Mouse (Mus musculus): ENCODE measurements around the gene Gpa33. TPM values are rescaled to one million over a fixed set of nuclear protein-coding genes. Genes with fewer than 3 reads are reported as not detected.

Gene Gpa33
- not detected in 2 replicates for polyA plus RNA-seq (2015; fragmentation: Nextera tagmentation; extraction: Ambion mirVana)

DNA sequence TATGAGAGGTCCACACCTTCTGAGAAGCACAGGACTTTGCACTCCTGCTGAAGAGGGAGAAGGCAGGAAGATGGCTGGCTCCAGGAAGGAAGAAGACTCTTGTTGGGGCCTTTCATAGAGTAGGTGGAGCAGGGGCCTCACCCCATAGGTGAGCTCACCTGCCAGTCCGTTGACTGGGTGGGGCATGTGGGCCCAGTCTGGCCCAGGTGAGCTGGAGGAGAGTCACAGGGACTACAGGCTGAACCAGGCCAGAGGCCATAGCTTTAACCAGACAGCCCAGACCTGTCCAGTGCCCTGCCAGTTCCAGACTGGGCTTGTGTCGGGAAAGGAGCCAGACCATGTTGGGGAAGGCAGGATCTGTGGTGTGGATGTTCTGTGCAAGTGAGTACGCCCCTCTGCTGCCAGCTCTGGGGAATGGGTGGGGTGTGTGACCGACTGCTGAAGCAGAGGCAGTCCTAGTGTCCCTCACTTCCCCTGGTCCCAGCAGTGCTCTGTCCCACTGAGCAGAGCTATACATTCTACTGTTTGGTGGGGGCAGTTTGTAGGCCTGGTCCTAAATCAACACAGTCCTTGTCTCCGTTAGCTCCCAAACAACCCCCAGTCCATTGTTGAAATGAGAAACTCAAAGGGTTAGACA, at the start of gene Gpa33:
Gene Gpa33, plus strand, starts transcription at position 15 of the 637 bp plus-strand sequence.
- no peak within 1 kb of the TSS for H3K4me3 ChIP-seq (ENCODE audit: low read length)
- no peaks in the 10 kb centered on the region for H3K36me3 ChIP-seq (ENCODE audit: control insufficient read depth, insufficient read depth, low read length)
- no peaks in the 10 kb centered on the region for H3K4me1 ChIP-seq (ENCODE audit: control insufficient read depth, insufficient read depth, low read depth, low read length)
- no peaks in the 10 kb centered on the region for H3K9me3 ChIP-seq (ENCODE audit: control insufficient read depth, low read length)
- 86% methylated on average over 5 of the region's 5 CpGs for WGBS
- H3K9ac ChIP-seq (ENCODE audit: low read depth, low read length) = no peak within 1 kb of the TSS
- H3K27ac ChIP-seq (ENCODE audit: low read depth, low read length) = no peak within 1 kb of the TSS
- H3K27me3 ChIP-seq (replicated peaks; ENCODE audit: control insufficient read depth, insufficient read depth, low read length) = no peaks in the 10 kb centered on the region
- ATAC-seq = no peak
- H3K4me2 ChIP-seq (ENCODE audit: low read length) = no peak within 1 kb of the TSS

DNA sequence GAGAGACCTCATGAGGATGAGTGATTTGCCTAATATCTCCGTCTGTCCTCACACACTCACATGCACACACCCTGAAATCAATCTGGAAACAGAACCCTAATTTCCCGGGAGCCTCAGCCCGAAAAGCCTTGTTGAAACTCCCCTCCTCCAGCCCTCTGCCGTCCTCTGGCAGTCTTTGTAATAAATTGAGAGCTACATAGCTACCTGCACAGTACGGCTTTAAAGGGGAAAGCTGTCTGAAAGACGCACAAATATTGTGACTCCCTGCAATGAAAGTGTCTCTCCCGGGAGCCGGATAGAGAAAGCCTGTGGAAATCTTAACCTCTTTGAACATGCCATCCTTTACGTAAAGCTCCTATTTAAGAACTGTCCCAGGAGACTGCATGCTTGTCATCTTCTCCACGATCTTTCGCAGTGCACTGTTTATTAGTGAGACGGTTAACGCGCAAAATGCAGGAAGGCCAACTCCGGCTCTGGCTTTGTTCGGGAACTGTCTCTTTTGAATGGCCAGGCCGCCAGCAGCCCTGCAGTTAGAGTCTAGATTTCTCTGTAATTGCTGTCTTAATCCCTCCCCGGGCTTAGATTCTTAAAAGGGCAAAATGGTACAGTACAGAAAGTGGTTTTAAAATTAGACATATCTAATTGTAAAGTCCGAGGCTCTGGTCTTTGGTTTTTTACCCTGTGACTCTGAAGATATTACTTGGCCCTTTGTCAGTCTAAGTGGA, 41.4 kb upstream of the Gpa33 start:
- H3K36me3 ChIP-seq (ENCODE audit: control insufficient read depth, insufficient read depth, low read length) = no peaks in the 10 kb centered on the region
- 0 out of 2 replicates have a peak, but pooled peaks have one; percentile 27 for ATAC-seq
- no peaks in the 10 kb centered on the region for H3K27me3 ChIP-seq (replicated peaks; ENCODE audit: control insufficient read depth, insufficient read depth, low read length)
- 42% methylated on average over 19 of the region's 19 CpGs for WGBS
- H3K27ac ChIP-seq (ENCODE audit: low read depth, low read length) = no peak overlapping the region
- no peaks in the 10 kb centered on the region for H3K9me3 ChIP-seq (ENCODE audit: control insufficient read depth, low read length)
- H3K9ac ChIP-seq (ENCODE audit: low read depth, low read length) = no peak overlapping the region
- H3K4me3 ChIP-seq (ENCODE audit: low read length) = no peak overlapping the region
- H3K4me1 ChIP-seq (ENCODE audit: control insufficient read depth, insufficient read depth, low read depth, low read length) = no peaks in the 10 kb centered on the region
- H3K4me2 ChIP-seq (ENCODE audit: low read length) = no peak overlapping the region

DNA sequence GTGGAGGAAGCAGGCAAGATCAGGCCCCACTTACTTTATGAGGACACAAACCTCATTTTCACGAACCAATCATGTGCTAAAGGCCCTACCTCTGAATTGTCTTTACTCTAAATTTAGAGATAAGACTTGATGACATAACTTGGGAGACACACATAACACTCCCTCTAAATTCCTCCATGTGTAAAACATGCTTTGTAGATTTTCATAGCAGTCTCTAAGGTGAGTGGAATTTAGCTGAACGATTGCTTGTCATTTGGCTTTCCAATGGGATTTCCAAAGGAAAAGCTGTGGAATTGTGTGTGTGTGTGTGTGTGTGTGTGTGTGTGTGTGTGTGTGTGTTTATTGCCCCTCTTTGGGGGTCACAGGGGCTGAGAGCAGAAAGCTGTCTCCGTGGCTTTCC, 40.7 kb upstream of the Gpa33 start:
- no peaks in the 10 kb centered on the region for H3K9me3 ChIP-seq (ENCODE audit: control insufficient read depth, low read length)
- 75% methylated on average over 3 of the region's 3 CpGs for WGBS
- no peak overlapping the region for H3K27ac ChIP-seq (ENCODE audit: low read depth, low read length)

DNA sequence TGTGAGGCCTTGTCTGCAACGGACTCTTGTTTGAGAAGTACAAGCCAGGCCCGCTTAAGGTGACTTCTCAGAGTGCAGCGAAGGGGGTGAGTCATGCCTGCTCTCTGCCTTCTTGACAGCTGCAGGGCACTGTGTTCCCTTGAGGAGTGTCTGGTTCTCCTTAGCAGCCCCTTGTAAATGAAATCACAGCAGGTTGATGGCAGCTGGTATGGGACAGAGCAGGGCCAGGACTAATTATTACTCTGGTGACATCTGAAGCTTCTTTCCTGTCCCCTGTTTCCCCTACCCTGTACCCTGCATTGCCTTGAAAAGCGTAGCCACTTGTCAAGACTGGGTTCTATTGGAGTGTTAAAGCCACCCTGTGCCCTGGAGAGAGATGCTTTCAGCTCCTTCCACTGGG, 40.3 kb upstream of the Gpa33 start:
- Histone ChIP-seq H3K4me3 (ENCODE audit: low read length) (no peak overlapping the region), H3K4me1 (ENCODE audit: control insufficient read depth, insufficient read depth, low read depth, low read length) (no peaks in the 10 kb centered on the region), H3K4me2 (ENCODE audit: low read length) (no peak overlapping the region), H3K9me3 (ENCODE audit: control insufficient read depth, low read length) (no peaks in the 10 kb centered on the region), H3K27ac (ENCODE audit: low read depth, low read length) (no peak overlapping the region), H3K9ac (ENCODE audit: low read depth, low read length) (no peak overlapping the region), H3K27me3 (replicated peaks; ENCODE audit: control insufficient read depth, insufficient read depth, low read length) (no peaks in the 10 kb centered on the region), H3K36me3 (ENCODE audit: control insufficient read depth, insufficient read depth, low read length) (no peaks in the 10 kb centered on the region)
- 49% methylated on average over 4 of the region's 4 CpGs for WGBS
- ATAC-seq = peak; percentile 58; the same call in 1 of the 2 replicates

More for the DNA sequence above, 40.7 kb upstream of the Gpa33 start:
- no peak overlapping the region for H3K9ac ChIP-seq (ENCODE audit: low read depth, low read length)
- H3K36me3 ChIP-seq (ENCODE audit: control insufficient read depth, insufficient read depth, low read length) = no peaks in the 10 kb centered on the region
- H3K27me3 ChIP-seq (replicated peaks; ENCODE audit: control insufficient read depth, insufficient read depth, low read length) = no peaks in the 10 kb centered on the region
- no peak overlapping the region for H3K4me3 ChIP-seq (ENCODE audit: low read length)
- ATAC-seq = no peak
- no peak overlapping the region for H3K4me2 ChIP-seq (ENCODE audit: low read length)
- H3K4me1 ChIP-seq (ENCODE audit: control insufficient read depth, insufficient read depth, low read depth, low read length) = no peaks in the 10 kb centered on the region

- H3K4me3 ChIP-seq (ENCODE audit: low read length) = no peak overlapping the region
- ATAC-seq = no peak
- no peaks in the 10 kb centered on the region for H3K36me3 ChIP-seq (ENCODE audit: control insufficient read depth, insufficient read depth, low read length)
- H3K9ac ChIP-seq (ENCODE audit: low read depth, low read length) = no peak overlapping the region
- no peaks in the 10 kb centered on the region for H3K4me1 ChIP-seq (ENCODE audit: control insufficient read depth, insufficient read depth, low read depth, low read length)
- WGBS = 94% methylated on average over 2 of the region's 2 CpGs
- H3K27me3 ChIP-seq (replicated peaks; ENCODE audit: control insufficient read depth, insufficient read depth, low read length) = no peaks in the 10 kb centered on the region
- no peak overlapping the region for H3K27ac ChIP-seq (ENCODE audit: low read depth, low read length)
- no peak overlapping the region for H3K4me2 ChIP-seq (ENCODE audit: low read length)
- H3K9me3 ChIP-seq (ENCODE audit: control insufficient read depth, low read length) = no peaks in the 10 kb centered on the region
These were observed 39.7 kb upstream of the Gpa33 start for GRCm38 (mm10) chr1:166090306-166090705.

DNA sequence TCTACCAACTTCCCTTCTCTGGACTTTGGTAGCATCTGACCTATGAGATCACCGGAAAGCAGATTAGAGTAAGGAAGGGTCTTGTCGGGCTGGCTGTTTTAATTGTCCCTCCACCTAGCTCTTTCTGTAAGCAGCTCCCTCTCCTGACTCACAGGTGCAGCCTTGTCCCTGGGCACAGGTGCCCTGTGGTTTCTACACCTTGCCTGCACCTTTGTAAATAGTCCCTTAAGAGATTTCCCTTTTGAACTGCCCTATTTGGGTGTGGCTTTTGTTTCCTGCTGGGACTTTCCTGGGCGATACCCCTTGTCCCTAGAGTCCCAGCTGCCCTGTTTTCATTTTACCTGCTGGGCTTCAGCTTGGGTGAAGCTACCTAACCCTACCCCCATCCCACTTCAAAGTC, 35.6 kb upstream of the Gpa33 start:
- H3K27me3 ChIP-seq (replicated peaks; ENCODE audit: control insufficient read depth, insufficient read depth, low read length) = no peaks in the 10 kb centered on the region
- 89% methylated on average over 3 of the region's 3 CpGs for WGBS

DNA sequence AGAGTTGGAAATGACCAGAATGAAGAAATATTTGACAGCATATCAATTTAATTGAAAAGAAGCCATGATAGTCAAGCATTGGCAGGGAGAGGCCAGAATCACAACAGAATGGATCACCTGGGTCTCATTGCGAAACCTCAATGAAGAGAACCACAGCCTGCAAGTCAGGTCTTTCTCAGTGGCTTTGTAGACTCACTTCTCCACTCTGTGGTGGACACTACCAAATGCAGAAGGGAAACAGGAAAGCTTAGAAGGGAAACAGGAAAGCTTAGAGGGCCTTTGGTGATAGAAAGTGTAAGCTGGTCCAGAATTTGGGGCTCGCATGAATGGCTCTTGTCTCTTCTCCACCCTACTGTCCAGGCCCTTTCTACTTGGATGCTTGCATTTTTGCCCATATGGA, 31.9 kb upstream of the Gpa33 start:
- no peak for ATAC-seq
- H3K4me3 ChIP-seq (ENCODE audit: low read length) = no peak overlapping the region
- H3K9ac ChIP-seq (ENCODE audit: low read depth, low read length) = no peak overlapping the region
- 0 out of 2 replicates have a peak, but pooled peaks cover 3% of the 10 kb centered on the region for H3K36me3 ChIP-seq (ENCODE audit: control insufficient read depth, insufficient read depth, low read length)
- 98% methylated on average over 2 of the region's 2 CpGs for WGBS
- H3K27me3 ChIP-seq (replicated peaks; ENCODE audit: control insufficient read depth, insufficient read depth, low read length) = no peaks in the 10 kb centered on the region
- H3K9me3 ChIP-seq (ENCODE audit: control insufficient read depth, low read length) = peaks cover 7% of the 10 kb centered on the region
- no peak overlapping the region for H3K27ac ChIP-seq (ENCODE audit: low read depth, low read length)
- H3K4me2 ChIP-seq (ENCODE audit: low read length) = no peak overlapping the region
- no peaks in the 10 kb centered on the region for H3K4me1 ChIP-seq (ENCODE audit: control insufficient read depth, insufficient read depth, low read depth, low read length)

More for the DNA sequence above, 35.6 kb upstream of the Gpa33 start:
- Histone ChIP-seq H3K27ac (ENCODE audit: low read depth, low read length) (no peak overlapping the region), H3K9ac (ENCODE audit: low read depth, low read length) (no peak overlapping the region), H3K4me3 (ENCODE audit: low read length) (no peak overlapping the region), H3K4me2 (ENCODE audit: low read length) (no peak overlapping the region), H3K9me3 (ENCODE audit: control insufficient read depth, low read length) (peaks cover 7% of the 10 kb centered on the region), H3K4me1 (ENCODE audit: control insufficient read depth, insufficient read depth, low read depth, low read length) (no peaks in the 10 kb centered on the region), H3K36me3 (ENCODE audit: control insufficient read depth, insufficient read depth, low read length) (0 out of 2 replicates have a peak, but pooled peaks cover under 1% of the 10 kb centered on the region)
- no peak for ATAC-seq

- H3K9ac ChIP-seq (ENCODE audit: low read depth, low read length) = no peak overlapping the region
- no peaks in the 10 kb centered on the region for H3K27me3 ChIP-seq (replicated peaks; ENCODE audit: control insufficient read depth, insufficient read depth, low read length)
- H3K27ac ChIP-seq (ENCODE audit: low read depth, low read length) = no peak overlapping the region
- H3K4me2 ChIP-seq (ENCODE audit: low read length) = no peak overlapping the region
- H3K4me3 ChIP-seq (ENCODE audit: low read length) = no peak overlapping the region
- peaks cover 7% of the 10 kb centered on the region for H3K9me3 ChIP-seq (ENCODE audit: control insufficient read depth, low read length)
- no peaks in the 10 kb centered on the region for H3K4me1 ChIP-seq (ENCODE audit: control insufficient read depth, insufficient read depth, low read depth, low read length)
- ATAC-seq = no peak
- 58% methylated on average over 11 of the region's 11 CpGs for WGBS
- H3K36me3 ChIP-seq (ENCODE audit: control insufficient read depth, insufficient read depth, low read length) = 0 out of 2 replicates have a peak, but pooled peaks cover 3% of the 10 kb centered on the region
These were observed 27.0 kb upstream of the Gpa33 start for GRCm38 (mm10) chr1:166102920-166103608.

DNA sequence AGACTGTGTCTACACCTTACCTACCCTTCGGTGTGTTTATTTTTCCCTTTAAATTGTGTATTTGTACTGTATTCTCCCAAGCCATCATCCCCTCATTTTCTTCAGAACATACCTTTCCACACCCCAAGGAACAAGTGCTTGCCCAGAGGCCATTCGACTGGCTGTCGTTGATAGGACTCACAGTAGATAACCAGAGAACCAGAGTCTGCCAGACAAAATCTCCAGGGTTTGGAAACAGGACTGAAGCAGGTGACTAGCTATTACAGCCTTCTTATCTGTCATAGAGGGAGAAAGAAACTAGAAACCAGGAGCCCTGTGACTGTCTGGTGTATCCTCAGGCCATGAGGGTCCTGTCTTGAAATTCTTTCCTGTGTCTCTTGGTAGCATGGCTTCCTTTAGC, 25.2 kb upstream of the Gpa33 start:
- Histone ChIP-seq H3K27ac (ENCODE audit: low read depth, low read length) (no peak overlapping the region), H3K4me2 (ENCODE audit: low read length) (no peak overlapping the region), H3K9ac (ENCODE audit: low read depth, low read length) (no peak overlapping the region), H3K36me3 (ENCODE audit: control insufficient read depth, insufficient read depth, low read length) (no peaks in the 10 kb centered on the region), H3K4me3 (ENCODE audit: low read length) (no peak overlapping the region), H3K27me3 (replicated peaks; ENCODE audit: control insufficient read depth, insufficient read depth, low read length) (no peaks in the 10 kb centered on the region), H3K4me1 (ENCODE audit: control insufficient read depth, insufficient read depth, low read depth, low read length) (no peaks in the 10 kb centered on the region), H3K9me3 (ENCODE audit: control insufficient read depth, low read length) (no peaks in the 10 kb centered on the region)
- no peak for ATAC-seq
- 90% methylated on average over 3 of the region's 3 CpGs for WGBS

Data from hindbrain, embryonic 16.5 days (tissue).